ENCODE assay signal across 22 mouse cellular contexts in the genomic region with DNA sequence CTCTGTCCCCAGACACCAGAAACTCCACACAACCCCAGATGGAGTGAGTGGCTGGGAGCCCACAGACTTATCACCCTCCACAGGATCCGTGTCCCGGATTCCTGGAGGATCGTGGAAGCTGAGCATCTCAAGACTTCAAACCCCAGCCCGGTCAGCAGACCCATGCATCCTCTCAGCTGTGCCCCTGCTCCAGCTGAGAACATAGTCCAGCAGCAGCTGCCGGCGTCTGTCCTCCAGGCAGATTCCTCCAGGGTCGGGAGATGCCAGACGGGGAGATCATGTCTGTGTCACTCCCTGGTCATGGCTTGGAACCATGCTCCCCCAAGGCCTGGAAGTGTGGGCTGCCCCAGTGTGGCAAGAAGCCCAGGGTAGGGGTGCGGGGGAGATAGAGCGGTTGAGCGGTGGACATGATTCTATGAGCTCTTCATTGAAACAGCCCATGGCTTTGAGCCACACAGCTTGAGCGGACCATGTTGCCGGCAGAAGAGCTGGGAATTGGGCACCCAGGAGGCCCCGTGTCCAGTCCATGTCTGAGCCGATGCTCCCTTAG. TPM values are rescaled to one million over a fixed set of nuclear protein-coding genes. Genes with fewer than 3 reads are reported as not detected.
DNase-seq lines count a peak whose midpoint lies in the region; ATAC-seq and TF ChIP-seq lines count a peak whose summit lies in the region.
"Had no signal": no experiment of that assay in that cellular context is flagged by ENCODE, and none has a peak within 500 bp of the region (broad histone marks: within the 10 kb centered on the region; RNA-seq: fewer than 3 reads in every experiment).

No protein-coding gene starts in this region.

- H3K27ac ChIP-seq in kidney, postnatal 0 days: no peak overlapping the region
- H3K27ac ChIP-seq in lung, postnatal 0 days (ENCODE audit: low read length): no peak overlapping the region
- H3K27ac ChIP-seq: embryonic facial prominence, embryonic 13.5 days; heart, embryonic 15.5 days; hindbrain, embryonic 12.5 days; intestine, embryonic 15.5 days; limb, embryonic 15.5 days; lung, embryonic 15.5 days; neural tube, embryonic 13.5 days had no signal

- WGBS in kidney, postnatal 0 days: 61% methylated on average over 15 of the region's 15 CpGs
- WGBS in lung, postnatal 0 days: 68% methylated on average over 15 of the region's 15 CpGs

- H3K9me3 ChIP-seq in kidney, postnatal 0 days (replicated peaks; ENCODE audit: low read length): no peaks in the 10 kb centered on the region
- H3K9me3 ChIP-seq in lung, postnatal 0 days (ENCODE audit: low read length): no peaks in the 10 kb centered on the region
- H3K9me3 ChIP-seq: embryonic facial prominence, embryonic 13.5 days; heart, embryonic 15.5 days; hindbrain, embryonic 12.5 days; intestine, embryonic 15.5 days; limb, embryonic 15.5 days; lung, embryonic 15.5 days; midbrain, embryonic 10.5 days; neural tube, embryonic 13.5 days had no signal

- H3K27me3 ChIP-seq in kidney, postnatal 0 days (ENCODE audit: insufficient read depth, low read length): no peaks in the 10 kb centered on the region
- H3K27me3 ChIP-seq in lung, postnatal 0 days (replicated peaks; ENCODE audit: insufficient read depth, low read length): no peaks in the 10 kb centered on the region
- H3K27me3 ChIP-seq: embryonic facial prominence, embryonic 13.5 days; hindbrain, embryonic 12.5 days; intestine, embryonic 15.5 days; limb, embryonic 15.5 days; lung, embryonic 15.5 days; neural tube, embryonic 13.5 days had no signal

- H3K9ac ChIP-seq in kidney, postnatal 0 days (ENCODE audit: low read depth, low read length): no peak overlapping the region
- H3K9ac ChIP-seq in lung, postnatal 0 days (replicated peaks; ENCODE audit: low read depth): no peak overlapping the region
- H3K9ac ChIP-seq: embryonic facial prominence, embryonic 13.5 days; heart, embryonic 15.5 days; hindbrain, embryonic 12.5 days; intestine, embryonic 15.5 days; limb, embryonic 15.5 days; lung, embryonic 15.5 days; neural tube, embryonic 13.5 days had no signal

- H3K4me2 ChIP-seq in kidney, postnatal 0 days (ENCODE audit: low read length): no peak overlapping the region
- no peak overlapping the region for H3K4me2 ChIP-seq in lung, postnatal 0 days (replicated peaks; ENCODE audit: low read depth, low read length)
- H3K4me2 ChIP-seq: embryonic facial prominence, embryonic 13.5 days; heart, embryonic 15.5 days; hindbrain, embryonic 12.5 days; intestine, embryonic 15.5 days; limb, embryonic 15.5 days; lung, embryonic 15.5 days; neural tube, embryonic 13.5 days had no signal

- peaks cover 12% of the 10 kb centered on the region; the same call in 1 of the 2 replicates for H3K4me1 ChIP-seq in kidney, postnatal 0 days (replicated peaks; ENCODE audit: insufficient read depth, low read length)
- peaks cover 8% of the 10 kb centered on the region; the same call in 1 of the 2 replicates for H3K4me1 ChIP-seq in lung, postnatal 0 days (ENCODE audit: insufficient read depth, low read depth, low read length)

- ATAC-seq in kidney, postnatal 0 days (replicated peaks; ENCODE audit: low FRiP score, low read depth): no peak
- peak; percentile 25; the same call in 1 of the 2 replicates for ATAC-seq in lung, postnatal 0 days
- ATAC-seq: forebrain, embryonic 16.5 days; intestine, embryonic 15.5 days had no signal

- no peak overlapping the region for H3K4me3 ChIP-seq in kidney, postnatal 0 days (replicated peaks; ENCODE audit: low read depth, low read length)
- H3K4me3 ChIP-seq in lung, postnatal 0 days (ENCODE audit: low read depth, low read length): no peak overlapping the region
- H3K4me3 ChIP-seq: embryonic facial prominence, embryonic 13.5 days; heart, embryonic 15.5 days; hindbrain, embryonic 12.5 days; intestine, embryonic 15.5 days; limb, embryonic 15.5 days; lung, embryonic 15.5 days; midbrain, embryonic 10.5 days; neural tube, embryonic 13.5 days had no signal

- no peaks in the 10 kb centered on the region for H3K36me3 ChIP-seq in kidney, postnatal 0 days (ENCODE audit: insufficient read depth, low read length)
- no peaks in the 10 kb centered on the region for H3K36me3 ChIP-seq in lung, postnatal 0 days (ENCODE audit: insufficient read depth, low read length)
- H3K36me3 ChIP-seq: embryonic facial prominence, embryonic 13.5 days; heart, embryonic 15.5 days; hindbrain, embryonic 12.5 days; intestine, embryonic 15.5 days; limb, embryonic 15.5 days; lung, embryonic 15.5 days; midbrain, embryonic 10.5 days; neural tube, embryonic 13.5 days had no signal

- TF ChIP-seq CTCF in kidney, postnatal 0 days (IDR thresholded peaks at IDR 0.05; ENCODE audit: low read depth): no peak
- TF ChIP-seq CTCF in lung, postnatal 0 days (IDR thresholded peaks at IDR 0.05): no peak

- DNase-seq in gastrocnemius, postnatal 10 days: peak; percentile 26
- no peak for DNase-seq in gastrocnemius, adult 18-20 months (ENCODE audit: low spot score)
- DNase-seq in kidney, postnatal 0 days (ENCODE audit: low spot score): peak; percentile 25
- no peak for DNase-seq in kidney, adult 11 months
- no peak for DNase-seq in lung, postnatal 0 days (ENCODE audit: low spot score)
- no peak for DNase-seq in lung, adult 18-20 months
- peak; percentile 51 for DNase-seq in ovary, postnatal 36 days (ENCODE audit: low spot score)
- DNase-seq: adrenal gland, postnatal 25 days; cerebellum, adult 18-20 months; heart, adult 18-20 months; right cerebral cortex, postnatal 4 days; thymus, postnatal 36 days had no signal

- no peak for TF ChIP-seq EP300 in lung, postnatal 0 days (IDR thresholded peaks at IDR 0.05)

RNA-seq across cellular contexts. Expression of gene Wnt4, which starts 48.6 kb away (rescaled TPM):
- 10 to 100 TPM; 15.9 to 17.2 TPM for total RNA-seq in gastrocnemius, postnatal 10 days (2021)
- total RNA-seq in gastrocnemius, adult 18-20 months (2021): 10 to 100 TPM; 11.3 to 12.9 TPM
- polyA plus RNA-seq in kidney, postnatal 0 days (2015; fragmentation: Nextera tagmentation; extraction: Ambion mirVana): 17.5 and 26.5 TPM in 2 replicates
- polyA plus RNA-seq in lung, postnatal 0 days (2015; fragmentation: Nextera tagmentation; extraction: Ambion mirVana): 2.1 and 2.2 TPM in 2 replicates
- total RNA-seq: monocyte, adult 5-6 weeks had no signal

Comparison
In these comparisons a context has a peak if more than half of its experiments do, and no peak if none do; other contexts are left out.
1. DNase-seq: peak in gastrocnemius, postnatal 10 days (single experiment), kidney, postnatal 0 days (single experiment) and ovary, postnatal 36 days (single experiment); none in gastrocnemius, adult 18-20 months (single experiment), kidney, adult 11 months (single experiment), lung, postnatal 0 days (single experiment) and lung, adult 18-20 months (0 of 2).